Mouse (Mus musculus): Measurements from ENCODE around the gene Brd3os. TPM values are rescaled to one million over a fixed set of nuclear protein-coding genes. Genes with fewer than 3 reads are reported as not detected.

Brd3os gene
- total RNA-seq, 2 experiments from 2014 or later, result 1.6 to 2.9 TPM

Small RNAs within 50 kb of the gene (microRNA-seq; reads per million reads assigned to microRNA genes)
- gene Gm24049, result not detected
- not detected for gene Mir7578

Other genes with a start within 250 kb of the Brd3os start
- 1 to 10 TPM; 8.9 to 9.8 TPM for gene Sardh, start 194.0 kb upstream of the Brd3os start, total RNA-seq (2021)
- gene Vav2, start 15.3 kb upstream of the Brd3os start, total RNA-seq (2021), result 10 to 100 TPM; 11.2 to 11.6 TPM
- 100 to 1,000 TPM; 103 to 109 TPM for gene Brd3, start 65.3 kb downstream of the Brd3os start, total RNA-seq (2021)
- 10 to 100 TPM; 36.4 to 39.2 TPM for gene Wdr5, start 72.8 kb downstream of the Brd3os start, total RNA-seq (2021)
- 10 to 100 TPM; 59.0 to 60.2 TPM for gene Rxra, start 234.1 kb downstream of the Brd3os start, total RNA-seq (2021)